Mouse (Mus musculus): ENCODE measurements around the gene Rnf208.
A peak's percentile ranks its signal among the peaks of the same experiment; 100 is the strongest.
"Not testable (repeated sequence)": the region's sequence is repeated elsewhere in the genome, so short reads cannot be mapped to it uniquely, and the experiment has no call there.

Rnf208 gene

DNA sequence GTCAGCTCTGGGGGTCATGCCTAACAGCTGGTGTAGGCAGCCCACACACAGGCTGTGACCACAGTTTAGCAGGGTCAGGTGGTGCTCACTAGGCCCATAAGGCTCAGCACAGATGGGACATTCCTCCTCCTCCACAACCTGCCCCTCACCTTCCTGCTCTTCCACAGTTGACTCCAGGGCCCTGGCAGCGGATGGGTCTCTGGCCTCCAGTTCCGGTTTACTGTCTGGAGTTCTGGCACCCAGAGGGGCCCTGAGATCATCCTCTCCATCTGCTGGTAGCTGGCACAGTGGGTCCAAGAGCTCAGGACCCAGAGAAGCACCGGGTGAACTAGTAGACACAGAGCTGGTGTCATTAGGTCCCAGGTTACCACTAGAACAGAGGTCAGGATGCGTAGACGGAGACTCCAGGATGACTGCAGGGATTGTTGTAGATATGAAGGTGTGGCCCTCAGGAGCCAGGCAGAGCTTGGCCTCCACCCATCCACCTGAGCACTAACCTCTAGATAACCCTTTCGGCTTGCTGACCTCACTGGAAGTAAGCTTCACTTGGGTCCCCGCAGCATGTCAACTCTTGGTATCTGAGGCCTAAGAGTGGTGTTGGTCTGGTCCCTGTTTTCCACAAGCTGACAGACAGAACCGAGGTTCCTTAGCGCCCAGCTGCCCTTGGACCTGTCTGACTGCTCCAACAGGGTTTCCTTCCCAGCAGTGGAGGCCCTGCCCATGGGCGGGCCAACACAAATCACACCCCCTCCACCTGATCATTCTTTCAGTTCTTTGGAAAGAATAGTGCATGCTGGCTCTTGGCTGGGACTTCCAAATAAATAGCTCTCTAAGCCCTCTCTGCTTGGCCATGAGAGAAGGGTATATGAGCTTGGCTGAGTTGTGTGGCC lies 4.4 kb downstream of the Rnf208 start, which contains the start of gene AL732309.1:
Gene AL732309.1, minus strand, starts transcription at position 681 of the 890 bp plus-strand sequence.
- DNase-seq (ENCODE audit: low spot score in 2 of 2), result no peak

DNA sequence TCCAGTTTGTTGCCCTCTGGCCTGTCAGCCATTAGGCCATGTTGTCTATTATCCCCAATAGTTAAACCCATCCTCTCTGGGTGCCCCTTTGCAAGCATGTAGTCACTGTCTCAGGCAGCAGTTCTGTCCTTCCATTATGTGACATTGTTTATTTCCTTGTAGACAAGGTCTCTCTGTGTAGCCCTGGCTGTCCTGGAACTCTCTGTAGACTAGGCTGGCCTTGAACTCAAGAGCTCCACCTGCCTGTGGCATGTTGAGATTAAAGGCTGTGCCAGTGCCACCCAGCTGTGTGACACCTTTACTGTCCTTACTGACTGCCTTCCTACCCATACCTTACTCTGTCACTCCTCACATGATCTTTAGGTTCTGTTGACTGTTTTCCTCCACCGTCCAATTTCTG lies 10.3 kb downstream of the Rnf208 start:
- no peak for DNase-seq (ENCODE audit: low spot score in 2 of 2)

DNA sequence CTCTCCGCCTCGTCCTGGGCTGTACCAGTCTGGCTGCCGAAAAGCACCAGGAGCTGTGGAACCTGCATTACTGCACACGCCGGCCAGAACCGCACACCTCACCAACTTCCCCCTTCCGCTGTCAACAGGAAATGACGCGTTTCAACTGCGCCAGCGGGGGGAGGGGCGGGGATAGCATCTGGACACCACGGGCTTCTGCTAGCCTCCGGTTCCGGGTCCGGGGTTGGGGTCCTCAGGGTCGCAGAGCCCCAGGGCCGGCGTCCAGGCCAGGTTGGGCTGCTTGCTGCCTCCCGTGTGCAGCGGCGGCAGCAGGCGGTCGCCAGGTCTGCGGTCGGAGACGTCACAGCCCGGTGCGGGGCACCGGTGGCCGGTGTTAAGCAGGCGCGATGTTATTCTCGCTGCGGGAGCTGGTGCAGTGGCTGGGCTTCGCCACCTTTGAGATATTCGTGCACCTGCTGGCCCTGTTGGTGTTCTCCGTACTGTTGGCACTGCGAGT lies 13.3 kb downstream of the Rnf208 start, which contains the start of gene Tmem203:
Gene Tmem203, plus strand, starts transcription at position 156 of the 496 bp plus-strand sequence.
- DNase-seq (ENCODE audit: low spot score in 2 of 2), result peak in 1 of 2 experiments; percentile 81

DNA sequence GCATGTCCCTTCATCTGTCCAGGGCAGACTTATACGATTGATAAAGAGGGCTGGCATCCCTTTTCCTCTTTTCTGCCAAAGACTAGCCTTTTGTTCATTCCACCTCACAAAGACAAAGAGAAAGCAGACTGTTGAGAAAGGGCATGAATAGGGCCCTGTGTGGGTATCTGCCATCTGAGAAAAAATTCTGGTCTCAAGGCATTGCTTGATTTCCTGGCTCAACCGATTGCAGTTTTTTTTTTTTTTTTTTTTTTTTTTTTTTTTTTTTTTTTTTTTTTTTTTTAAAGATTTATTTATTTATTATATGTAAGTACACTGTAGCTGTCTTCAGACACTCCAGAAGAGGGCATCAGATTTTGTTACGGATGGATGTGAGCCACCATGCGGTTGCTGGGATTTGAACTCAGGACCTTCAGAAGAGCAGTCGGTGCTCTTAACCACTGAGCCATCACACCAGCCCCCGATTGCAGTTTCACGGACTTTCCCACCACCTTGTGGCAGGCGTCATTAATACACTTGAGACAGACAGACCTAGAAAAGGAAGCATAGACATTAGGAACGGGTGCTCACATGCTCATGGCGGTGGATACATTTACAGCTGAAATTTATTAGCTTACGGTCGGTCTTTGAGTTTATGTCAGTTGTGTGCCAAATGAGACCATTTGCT lies 14.5 kb downstream of the Rnf208 start:
- DNase-seq (ENCODE audit: low spot score in 2 of 2), result not testable (repeated sequence)

DNA sequence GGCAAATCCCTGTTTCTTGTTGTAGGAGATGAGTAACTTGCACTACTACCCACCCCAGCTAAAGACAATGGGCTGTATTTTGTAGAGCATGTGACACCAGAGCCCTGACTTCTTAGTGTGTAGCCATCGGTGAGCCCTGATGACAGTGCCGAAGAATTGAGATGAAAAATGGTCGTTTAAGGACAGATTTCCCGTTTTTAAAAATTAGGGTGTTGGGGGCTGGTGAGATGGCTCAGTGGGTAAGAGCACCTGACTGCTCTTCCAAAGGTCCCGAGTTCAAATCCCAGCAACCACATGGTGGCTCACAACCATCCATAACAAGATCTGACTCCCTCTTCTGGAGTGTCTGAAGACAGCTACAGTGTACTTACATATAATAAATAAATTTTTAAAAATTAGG lies 15.2 kb downstream of the Rnf208 start:
- not testable (repeated sequence) for DNase-seq (ENCODE audit: low spot score in 2 of 2)

DNA sequence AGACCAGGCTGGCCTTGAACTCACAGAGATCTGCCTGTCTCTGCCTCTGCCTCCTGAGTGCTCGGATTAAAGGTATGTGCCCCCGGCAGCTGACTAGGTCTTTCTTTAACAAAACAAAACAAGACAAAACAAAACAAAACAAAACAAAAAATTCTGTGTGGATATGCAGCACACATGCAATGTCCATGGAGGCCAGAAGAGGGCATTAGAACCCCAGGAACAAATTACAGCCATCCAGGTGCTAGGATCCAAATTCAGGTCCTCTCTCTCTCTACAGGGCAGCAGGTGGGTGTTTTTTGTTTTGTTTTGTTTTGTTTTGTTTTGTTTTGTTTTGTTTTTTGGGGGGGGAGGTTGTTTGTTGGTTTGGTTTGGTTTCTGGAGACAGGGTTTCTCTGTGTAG lies 16.8 kb downstream of the Rnf208 start:
- no peak for DNase-seq (ENCODE audit: low spot score in 2 of 2)

DNA sequence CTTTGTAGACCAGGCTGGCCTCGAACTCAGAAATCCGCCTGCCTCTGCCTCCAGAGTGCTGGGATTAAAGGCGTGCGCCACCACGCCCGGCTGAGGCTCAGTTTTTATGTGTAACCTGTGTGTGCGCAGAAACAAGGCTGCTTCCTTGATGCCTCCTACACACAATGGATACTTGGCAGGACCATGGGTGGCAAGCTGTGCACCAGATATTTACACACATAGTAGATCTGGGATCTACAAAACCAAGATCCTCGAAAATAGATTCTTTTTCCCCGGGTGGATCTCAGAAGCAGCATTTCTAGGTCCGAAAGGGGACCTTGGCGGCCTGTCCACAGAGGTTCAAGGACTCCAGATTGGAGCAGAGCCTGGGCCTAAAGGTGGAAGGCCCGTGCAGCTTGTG lies 19.8 kb downstream of the Rnf208 start:
- DNase-seq (ENCODE audit: low spot score in 2 of 2), result peak in 1 of 2 experiments; percentile 59

DNA sequence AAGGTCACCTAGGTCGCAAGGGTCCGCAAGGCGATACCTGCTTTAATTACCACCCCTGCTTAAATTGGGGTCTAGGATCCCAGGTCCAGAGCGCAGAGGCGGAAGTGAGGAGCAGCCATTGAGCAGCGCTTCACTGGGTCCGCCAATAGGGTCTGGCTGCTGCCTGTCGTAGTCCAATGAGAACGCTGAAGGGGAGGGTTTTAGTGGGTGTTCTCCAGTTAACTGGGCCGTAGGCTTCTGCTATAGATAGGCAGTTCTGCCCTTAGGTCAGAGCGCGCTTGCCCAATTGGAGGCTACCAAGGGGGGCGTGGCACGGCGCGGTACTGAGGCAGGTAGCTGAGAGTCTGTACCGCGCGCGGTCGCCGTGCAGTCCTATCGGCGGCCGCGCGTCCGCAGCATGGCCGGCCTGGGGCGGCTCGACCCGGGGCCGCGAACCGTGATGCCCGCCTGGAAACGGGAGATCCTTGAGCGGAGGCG lies 20.3 kb downstream of the Rnf208 start, which contains the start of gene Tprn:
Gene Tprn, plus strand, starts transcription at position 328 of the 477 bp plus-strand sequence.
- DNase-seq (ENCODE audit: low spot score in 2 of 2), result peak; percentile 97

DNA sequence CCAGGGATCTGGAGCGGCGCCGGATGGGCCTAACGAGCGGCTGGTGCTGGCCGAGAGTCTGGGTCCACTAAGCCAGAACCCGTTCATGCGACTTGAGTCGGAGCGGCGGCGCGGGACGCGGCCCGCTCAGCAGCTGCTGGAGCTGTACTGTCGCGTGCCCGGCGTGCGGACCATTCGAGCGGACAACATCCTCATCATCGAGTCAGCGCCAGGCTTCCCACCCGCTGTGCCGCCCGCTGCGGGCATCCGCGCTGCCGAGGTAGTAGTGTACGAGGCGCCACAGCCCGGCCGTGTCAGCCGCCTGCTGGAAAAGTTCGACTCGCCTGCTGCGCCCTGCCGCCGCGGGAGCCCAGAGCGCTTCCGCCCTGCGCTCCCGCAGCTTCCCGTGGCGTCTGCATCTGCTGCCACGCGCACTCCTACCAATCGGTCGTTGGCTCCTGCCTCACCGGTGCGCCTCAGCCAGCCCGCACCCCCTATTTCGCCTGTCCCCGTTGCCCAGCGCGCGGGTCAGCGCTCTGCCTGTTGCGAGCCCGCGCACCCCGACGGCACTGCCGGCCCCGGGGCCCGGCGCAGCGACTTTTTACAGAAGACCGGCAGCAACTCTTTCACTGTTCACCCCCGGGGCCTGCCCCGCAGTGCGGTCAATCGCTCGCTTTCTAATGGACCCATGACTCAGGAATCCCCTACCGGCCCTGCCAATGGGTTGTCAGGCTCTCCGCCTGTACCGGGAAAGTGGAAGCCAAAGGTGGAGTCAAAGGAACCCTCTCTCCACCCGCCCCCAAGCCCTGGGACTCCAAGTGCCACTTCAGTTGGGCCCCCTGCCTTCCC lies 21.0 kb downstream of the Rnf208 start:
- DNase-seq (ENCODE audit: low spot score in 2 of 2), result no peak

DNA sequence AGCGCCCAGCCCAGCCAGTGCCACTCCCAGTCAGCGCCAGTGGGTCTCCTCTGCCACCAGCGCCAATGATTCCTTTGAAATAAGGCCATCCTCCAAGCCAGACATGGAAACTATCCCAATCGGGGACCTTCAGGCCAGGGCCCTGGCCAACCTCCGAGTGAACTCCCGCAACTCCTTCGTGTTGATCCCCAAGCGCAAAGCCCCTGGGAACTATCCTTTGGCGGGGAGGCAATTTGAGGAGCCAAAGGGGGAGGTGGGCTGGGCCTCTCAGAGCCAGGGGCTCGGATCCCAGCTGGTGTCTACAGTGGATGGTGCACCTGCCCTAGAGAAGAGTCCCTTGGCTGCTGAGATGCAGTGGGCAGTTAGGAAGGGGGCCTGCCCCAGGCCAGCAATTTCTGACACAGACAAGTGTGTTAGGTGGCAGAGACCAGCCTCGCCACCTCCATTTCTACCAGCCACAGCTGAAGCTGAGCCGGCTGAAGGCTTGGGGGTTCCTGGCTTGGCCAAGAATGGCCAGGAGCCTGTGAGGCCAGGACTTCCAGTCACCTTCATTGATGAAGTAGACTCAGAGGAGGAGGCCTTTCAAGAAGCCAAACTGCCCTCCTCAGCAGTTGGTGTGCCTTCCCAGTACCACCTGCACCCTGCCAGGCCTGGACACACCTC lies 21.7 kb downstream of the Rnf208 start:
- DNase-seq (ENCODE audit: low spot score in 2 of 2), result no peak

DNA sequence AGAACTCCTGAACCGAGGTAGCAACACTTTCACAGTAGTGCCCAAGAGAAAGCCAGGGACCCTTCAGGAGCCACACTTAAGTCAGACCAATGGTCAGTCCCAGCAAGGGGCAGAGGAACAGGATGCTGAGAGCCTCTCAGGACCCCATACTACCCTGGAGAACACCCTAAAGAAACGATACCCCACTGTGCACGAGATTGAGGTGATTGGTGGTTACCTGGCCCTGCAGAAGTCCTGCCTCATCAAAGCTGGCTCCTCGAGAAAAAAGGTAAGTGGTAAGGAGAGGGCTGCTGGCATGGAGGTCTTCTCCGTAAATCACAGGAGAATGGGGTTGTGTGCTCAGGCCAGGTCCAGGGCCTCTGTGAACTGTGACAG lies 22.2 kb downstream of the Rnf208 start:
- DNase-seq (ENCODE audit: low spot score in 2 of 2), result no peak

DNA sequence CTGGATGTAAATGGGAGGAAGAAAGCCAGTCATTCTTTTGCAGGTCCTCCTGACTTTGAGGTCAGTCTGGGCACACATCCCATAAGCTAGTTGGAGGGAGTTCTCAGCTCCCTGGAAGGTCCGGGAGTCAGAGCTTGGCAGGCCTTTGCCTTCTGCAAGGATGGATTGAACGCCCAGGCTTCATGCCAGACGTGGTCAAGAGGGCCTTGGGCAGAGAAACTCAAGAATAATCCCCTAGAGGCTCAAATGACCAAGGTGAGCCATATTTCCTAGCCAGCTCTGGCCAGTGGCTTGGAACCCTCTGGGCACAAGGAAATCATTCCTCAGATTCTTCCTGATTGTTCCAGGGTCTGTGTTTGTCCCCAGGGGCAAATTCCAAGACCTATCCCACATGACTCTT lies 22.8 kb downstream of the Rnf208 start:
- DNase-seq (ENCODE audit: low spot score in 2 of 2), result no peak

DNA sequence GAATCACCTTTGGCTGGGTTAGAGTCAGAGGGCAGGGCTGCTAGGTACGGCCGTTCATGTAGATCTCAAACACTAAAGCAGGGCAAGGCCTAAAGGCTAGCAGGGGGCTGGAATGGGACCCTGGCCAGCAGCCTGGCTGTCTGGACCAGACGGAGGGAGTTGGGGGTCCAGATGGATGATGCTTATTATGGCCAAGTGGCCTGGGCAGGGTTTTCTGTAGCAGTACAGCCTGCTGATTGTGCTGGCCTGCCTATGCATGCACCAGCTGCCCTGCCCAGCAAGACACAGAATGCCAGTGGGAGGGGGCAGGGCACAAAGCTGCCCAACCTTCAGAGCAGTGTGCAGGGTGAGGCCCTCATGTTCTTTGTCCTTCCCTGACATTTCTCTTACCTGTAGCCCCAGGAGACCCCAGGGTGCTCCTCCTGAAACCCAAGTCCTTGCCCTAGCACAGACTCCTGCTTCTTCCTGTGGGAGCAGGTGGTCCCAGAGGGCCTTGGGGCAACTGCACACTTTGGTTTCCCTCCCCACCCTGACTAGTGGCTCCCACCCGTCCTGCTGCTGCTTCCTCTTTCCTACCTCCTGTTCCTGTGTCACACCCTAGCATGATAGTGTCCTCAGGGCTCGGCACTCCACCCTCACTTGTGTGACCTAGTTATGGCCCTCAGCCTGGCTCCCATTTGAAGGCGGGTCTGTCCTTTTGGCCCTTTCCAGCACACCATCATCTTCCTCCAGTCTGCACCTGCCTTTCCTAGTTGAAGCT lies 24.0 kb downstream of the Rnf208 start:
- DNase-seq (ENCODE audit: low spot score in 2 of 2), result no peak

DNA sequence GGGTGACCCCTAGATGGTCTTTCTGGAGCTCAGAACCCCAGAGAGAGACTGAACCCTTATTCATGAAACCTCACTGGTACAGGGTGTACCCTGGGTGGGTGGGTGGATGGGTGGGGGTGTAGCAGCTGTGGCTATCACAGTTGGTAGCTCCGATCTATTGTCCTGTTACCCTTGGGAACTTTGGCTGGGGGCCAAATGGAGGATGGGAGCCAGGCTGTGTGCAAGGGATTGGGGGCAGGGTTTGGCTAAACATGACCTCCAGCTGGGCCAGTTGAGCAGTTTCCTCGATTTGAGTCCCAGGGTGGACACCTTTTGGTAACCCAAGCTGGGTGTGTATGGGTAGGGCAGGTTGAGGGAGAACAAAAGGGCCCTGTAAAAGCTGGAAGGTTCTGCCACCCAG lies 24.7 kb downstream of the Rnf208 start:
- DNase-seq (ENCODE audit: low spot score in 2 of 2), result peak in 1 of 2 experiments; percentile 76

DNA sequence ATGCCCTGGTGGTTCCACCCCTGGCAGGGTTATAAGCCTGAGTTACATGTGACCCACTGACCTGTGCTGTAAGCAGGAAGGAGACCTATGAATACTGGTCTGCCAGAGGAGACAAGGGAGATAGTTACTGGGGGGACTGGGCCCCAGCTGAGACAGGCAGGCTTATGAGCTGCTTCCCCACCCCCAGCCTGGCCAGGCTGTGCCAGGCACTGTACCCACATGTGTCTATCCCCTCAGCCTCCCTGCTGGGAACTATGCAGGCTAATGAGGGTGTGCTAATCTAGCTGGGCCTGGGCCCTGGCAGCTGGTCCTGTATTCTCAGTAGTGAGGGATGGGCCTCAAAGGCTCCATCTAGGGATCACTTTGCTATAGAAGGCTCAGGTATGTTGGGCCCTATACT lies 25.2 kb downstream of the Rnf208 start:
- no peak for DNase-seq (ENCODE audit: low spot score in 2 of 2)

DNA sequence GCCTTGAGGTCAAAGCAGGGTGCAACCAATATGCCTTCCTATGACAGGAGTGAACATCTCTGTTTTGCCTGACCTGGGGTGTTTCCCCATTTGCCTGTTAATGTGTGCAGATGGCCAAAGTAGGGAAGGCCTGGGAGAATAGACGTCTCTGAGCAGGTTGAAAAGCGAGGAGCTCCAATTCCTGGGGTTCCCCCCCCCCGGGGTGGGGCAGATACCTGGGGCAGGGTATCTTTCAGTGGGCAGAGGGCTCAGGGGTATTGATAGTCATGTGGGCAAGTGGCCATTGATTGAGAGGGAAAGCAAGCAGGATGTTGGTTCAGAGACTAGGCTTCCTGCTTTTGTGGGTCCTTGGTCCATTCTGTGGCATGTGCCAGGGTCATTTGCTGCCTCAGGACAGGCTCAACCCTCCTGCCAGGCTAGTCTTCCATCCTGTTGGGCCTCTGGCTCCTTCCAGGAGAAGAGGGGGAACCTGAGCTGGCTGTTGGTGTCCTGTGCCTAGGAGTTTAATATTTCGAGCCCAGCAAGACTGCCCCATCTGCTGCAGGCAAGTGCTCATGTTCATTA lies 25.8 kb downstream of the Rnf208 start:
- DNase-seq (ENCODE audit: low spot score in 2 of 2), result no peak

DNA sequence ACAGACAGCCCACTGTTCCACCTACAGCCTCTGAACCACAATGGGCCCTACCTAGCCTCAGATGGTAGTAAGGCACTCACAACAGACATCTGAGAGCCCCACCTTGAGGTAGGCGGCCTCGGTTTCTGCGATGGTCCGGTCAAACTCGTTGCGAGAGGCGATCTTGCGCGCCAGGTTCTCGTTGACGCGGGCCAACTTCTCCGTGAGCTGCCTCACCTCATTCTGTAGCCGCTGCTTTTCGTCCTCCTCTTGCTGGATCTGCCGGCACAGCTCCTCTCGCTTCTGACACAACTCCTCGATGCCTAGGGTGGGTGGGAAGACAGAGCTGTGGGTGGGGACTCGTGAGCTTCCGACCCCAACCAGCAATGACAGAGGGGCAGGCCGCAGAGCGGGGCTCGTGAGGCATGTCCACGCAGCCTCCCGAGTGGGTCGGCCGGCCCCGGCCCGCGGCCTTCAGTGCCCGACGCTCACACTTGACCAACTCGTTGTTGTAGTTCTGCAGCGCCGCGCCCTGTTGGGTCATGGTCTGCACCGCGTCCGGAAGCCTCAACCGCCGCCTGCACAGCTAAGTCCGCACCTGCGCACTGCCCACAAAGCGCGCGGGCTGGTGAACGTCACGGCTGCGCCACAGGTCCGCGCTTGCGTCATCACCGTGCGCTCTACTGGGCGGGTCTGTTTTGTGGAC lies 29.9 kb downstream of the Rnf208 start, which contains the start of the genes Ssna1 and Anapc2:
Gene Ssna1, minus strand, starts transcription at position 612 of the 685 bp plus-strand sequence.
Gene Anapc2, plus strand, starts transcription at position 652 of the 685 bp plus-strand sequence.
- DNase-seq (ENCODE audit: low spot score in 2 of 2), result peak; percentile 90 to 98

DNA sequence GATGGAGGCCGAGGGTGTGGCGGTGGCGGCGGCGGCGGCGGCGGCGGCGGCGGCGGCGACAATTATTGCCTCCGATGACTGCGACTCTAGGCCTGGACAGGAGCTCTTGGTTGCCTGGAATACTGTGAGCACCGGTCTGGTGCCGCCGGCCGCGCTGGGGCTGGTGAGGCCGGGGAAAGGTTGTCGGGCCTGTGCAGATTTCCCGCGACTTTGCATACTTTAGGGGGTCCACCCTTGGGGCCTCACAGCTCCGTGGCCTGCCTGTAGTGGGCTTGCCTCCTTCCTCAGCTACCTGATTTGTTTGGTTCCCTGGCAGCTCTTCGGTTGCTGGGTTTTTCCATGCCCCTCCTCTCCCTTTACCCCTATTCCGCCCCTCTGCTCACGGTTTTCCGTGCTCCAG lies 30.5 kb downstream of the Rnf208 start:
- DNase-seq (ENCODE audit: low spot score in 2 of 2), result no peak

DNA sequence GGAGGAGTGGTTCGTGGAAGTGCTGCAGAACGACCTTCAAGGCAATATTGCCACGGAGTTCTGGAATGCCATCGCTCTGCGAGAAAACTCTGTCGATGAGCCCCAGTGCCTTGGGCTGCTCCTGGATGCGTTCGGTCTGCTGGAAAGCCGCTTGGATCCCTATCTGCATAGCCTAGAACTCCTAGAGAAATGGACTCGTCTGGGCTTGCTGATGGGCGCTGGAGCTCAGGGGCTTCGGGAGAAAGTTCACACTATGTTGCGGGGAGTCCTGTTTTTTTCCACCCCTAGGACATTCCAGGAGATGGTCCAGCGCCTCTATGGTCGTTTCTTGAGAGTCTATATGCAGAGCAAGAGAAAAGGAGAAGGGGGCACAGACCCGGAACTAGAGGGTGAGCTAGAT lies 31.0 kb downstream of the Rnf208 start:
- no peak for DNase-seq (ENCODE audit: low spot score in 2 of 2)
